Mouse (Mus musculus): ENCODE data around the gene Tmem132d. TPM values are rescaled to one million over a fixed set of nuclear protein-coding genes. Genes with fewer than 3 reads are reported as not detected.
A peak's percentile ranks its signal among the peaks of the same experiment; 100 is the strongest.

The Tmem132d gene
- under 1 TPM; 0.05 to 0.07 TPM for total RNA-seq (2021)

GRCm38 (mm10) chr5:128432916-128433315 is at the start of gene Tmem132d:
Gene Tmem132d (minus strand): TSS chr5:128433077.
- intact Hi-C loops (cut with DNase I), result loop anchor here (10.0 kb wide), 1 partner anchor 908 kb away; no protein-coding TSS in a partner anchor
- DNase-seq, result no peak

DNA sequence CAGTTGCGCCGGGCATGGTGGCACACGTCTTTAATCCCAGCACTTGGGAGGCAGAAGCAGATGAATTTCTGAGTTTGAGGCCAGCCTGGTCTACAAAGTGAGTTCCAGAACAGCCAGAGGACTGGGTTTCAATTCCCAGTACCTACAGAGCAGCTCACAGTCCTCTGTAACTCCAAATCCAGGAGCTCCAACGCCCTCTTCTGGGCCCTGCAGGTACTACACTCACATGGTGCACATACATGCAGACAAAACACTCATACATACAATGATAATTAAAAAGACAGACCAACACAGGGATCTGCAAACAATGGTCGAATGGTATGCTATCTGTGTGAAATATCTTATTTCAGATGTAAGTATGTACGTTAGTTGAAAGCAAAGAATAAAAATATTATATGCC is 47.9 kb upstream of the Tmem132d start:
- DNase-seq, result no peak
- intact Hi-C loops (cut with DNase I), result no loop called here

GRCm38 (mm10) chr5:128475372-128475771 is 42.5 kb upstream of the Tmem132d start:
- no peak for DNase-seq
- intact Hi-C loops (cut with DNase I), result no loop called here

- intact Hi-C loops (cut with DNase I), result no loop called here
- no peak for DNase-seq
These were observed 36.9 kb upstream of the Tmem132d start for GRCm38 (mm10) chr5:128469812-128470211.

DNA sequence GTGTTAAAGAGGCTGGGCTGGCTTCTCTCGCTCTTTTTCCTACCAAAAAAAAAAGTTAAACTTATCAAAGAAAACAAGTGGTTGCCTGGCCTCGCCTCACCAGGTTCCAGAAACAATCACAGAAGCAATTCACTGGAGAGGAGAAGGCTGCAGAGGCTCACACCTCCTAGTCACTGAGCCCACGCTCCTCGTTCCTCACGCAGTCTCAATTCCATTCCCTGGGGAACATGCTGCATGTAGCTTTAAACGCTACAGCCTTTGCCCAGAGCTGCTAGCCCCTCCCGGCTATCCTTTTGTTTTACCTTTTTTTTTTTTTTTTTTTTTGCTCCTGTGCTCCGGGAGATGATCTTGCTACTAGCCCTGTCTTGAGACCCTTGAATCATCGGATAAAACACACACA is 31.6 kb upstream of the Tmem132d start:
- no peak for DNase-seq
- intact Hi-C loops (cut with DNase I), result no loop called here

GRCm38 (mm10) chr5:128460605-128461004 is 27.7 kb upstream of the Tmem132d start:
- DNase-seq, result no peak
- intact Hi-C loops (cut with DNase I), result no loop called here

DNA sequence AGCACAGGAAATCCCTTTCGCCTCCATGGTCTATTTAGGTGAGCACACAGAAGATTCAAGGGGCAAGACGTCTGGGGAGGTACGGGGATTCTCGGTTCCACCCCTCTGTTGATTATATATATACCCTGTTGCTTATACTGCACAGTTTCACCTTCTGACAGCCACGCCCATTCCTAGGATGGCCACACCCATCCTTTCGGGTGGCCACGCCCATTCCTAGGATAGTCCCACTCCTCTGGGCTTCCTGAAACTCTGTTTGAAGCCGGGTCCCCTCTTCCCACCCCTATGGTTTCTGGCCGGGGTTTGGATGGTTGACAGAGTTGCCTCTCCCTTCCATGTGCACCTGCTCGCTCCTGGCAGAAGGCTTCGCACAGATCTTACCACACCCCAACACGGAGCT is 22.9 kb upstream of the Tmem132d start:
- intact Hi-C loops (cut with DNase I), result no loop called here
- DNase-seq, result no peak

DNA sequence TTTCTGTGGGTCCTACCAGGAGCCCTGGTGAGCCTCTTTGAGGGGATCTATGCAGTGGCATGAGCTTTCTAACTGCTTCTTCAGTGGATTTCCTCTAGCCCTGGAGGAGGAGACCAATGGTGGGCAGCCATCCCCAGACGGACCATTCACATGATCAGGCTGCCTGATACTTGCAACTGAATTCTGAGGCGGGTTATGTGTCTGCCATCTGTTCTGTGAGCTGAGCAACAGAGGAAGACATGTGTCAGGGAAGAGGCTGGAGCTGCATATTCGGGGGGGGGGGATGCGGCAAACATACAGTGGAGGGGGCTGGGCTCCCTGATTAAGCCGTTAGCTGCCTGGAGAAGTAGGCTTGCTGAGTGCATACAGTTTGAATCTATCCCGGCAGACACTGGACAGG is 19.3 kb upstream of the Tmem132d start:
- DNase-seq, result no peak
- intact Hi-C loops (cut with DNase I), result no loop called here

GRCm38 (mm10) chr5:128450808-128451207 is 17.9 kb upstream of the Tmem132d start:
- intact Hi-C loops (cut with DNase I), result no loop called here
- no peak for DNase-seq

- intact Hi-C loops (cut with DNase I), result loop anchor here (5.0 kb wide), 1 partner anchor 1283 kb away; no protein-coding TSS in a partner anchor
- DNase-seq, result no peak
These were observed 12.0 kb upstream of the Tmem132d start for GRCm38 (mm10) chr5:128444876-128445275.

DNA sequence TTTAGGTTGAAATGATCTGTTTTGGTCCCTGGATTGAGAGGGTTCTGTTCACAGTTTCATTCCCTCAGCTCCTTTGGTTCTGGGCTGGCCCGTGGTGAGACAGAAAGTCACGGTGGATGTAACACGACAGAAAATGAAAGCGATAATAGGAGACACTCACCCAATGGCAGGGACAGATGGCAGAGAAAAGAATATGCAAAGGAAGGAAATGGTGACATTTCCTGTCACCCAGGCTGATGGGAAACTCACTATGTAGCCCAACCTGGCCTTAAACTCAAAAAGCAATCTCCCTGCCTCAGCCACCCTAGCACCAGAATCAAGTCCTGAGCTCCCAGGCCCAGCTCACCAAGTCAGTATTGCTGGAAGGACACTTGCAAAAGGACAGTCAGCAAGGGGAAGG is 11.0 kb upstream of the Tmem132d start:
- no peak for DNase-seq
- intact Hi-C loops (cut with DNase I), result loop anchor here (5.0 kb wide), 1 partner anchor 1282 kb away; no protein-coding TSS in a partner anchor

- intact Hi-C loops (cut with DNase I), result loop anchor here (5.0 kb wide), 1 partner anchor 1279 kb away; no protein-coding TSS in a partner anchor
- DNase-seq, result no peak
These were observed 8.2 kb upstream of the Tmem132d start for GRCm38 (mm10) chr5:128441121-128441520.

DNA sequence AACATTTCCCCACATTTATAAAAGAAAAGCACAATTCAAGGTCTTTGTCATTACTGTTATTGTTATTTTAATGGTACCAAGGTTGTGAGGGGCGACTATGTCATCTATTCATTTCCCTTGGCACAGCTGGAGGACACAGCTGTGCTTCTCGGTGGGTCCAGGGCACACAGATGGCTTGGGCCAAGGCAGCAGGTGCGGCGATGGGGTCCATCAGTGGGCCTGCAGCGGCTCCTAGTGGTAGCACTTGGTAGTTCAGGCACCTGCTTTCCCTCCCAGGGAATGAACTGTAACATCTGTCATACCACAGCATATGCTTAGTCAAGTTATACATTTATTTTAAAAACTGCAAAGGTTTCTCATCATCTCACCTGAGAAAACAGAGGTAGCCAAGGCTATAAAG is 7.0 kb upstream of the Tmem132d start:
- DNase-seq, result peak; percentile 24 to 58
- intact Hi-C loops (cut with DNase I), result loop anchor here (5.0 to 10.0 kb wide), 2 partner anchors 915 to 1278 kb away; no protein-coding TSS in a partner anchor

DNA sequence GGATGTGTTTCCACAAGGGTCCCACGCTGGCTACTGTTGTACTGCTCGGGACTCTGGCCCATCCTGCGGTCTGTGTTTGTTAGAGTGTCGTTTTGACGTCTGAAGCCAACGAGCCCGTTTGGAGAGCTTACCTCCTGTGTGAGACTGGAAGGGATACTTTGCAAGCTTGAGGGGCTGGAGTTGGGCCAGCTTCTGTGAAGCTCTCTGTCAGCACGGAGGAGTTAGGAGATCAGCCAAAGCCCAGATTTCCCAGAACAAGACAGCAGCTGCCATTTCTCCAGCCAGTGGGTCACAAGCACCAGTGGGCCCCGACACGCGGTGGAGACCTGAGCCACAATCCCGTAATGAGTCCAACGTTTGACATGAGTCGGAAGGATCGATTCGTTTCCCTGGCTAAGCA is 5.2 kb upstream of the Tmem132d start:
- intact Hi-C loops (cut with DNase I), result loop anchor here (10.0 kb wide), 1 partner anchor 913 kb away; no protein-coding TSS in a partner anchor
- DNase-seq, result no peak

GRCm38 (mm10) chr5:128436909-128437308 is 4.0 kb upstream of the Tmem132d start:
- DNase-seq, result no peak
- intact Hi-C loops (cut with DNase I), result loop anchor here (10.0 kb wide), 1 partner anchor 912 kb away; no protein-coding TSS in a partner anchor

- DNase-seq, result no peak
- intact Hi-C loops (cut with DNase I), result loop anchor here (10.0 kb wide), 1 partner anchor 911 kb away; no protein-coding TSS in a partner anchor
These were observed 2.8 kb upstream of the Tmem132d start for GRCm38 (mm10) chr5:128435683-128436082.

DNA sequence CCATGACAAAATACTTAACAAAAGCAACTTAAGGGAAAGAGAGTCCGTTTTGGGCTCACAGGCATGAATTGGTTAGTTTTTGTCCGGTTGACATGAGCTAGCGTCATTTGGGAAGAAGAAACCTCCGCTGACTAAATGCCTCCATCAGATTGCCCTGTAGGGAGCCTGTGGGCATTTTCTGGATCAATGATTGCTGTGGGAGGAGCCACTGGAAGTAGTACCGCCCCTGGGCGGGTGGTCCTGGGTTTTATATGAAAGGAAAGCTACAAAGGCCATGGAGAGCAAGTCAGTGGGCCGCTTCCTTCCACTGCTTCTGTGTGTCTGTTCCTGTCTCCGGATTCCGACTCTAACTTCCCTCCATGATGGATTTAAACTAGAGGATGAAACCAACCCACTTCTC is 909 bp upstream of the Tmem132d start:
- intact Hi-C loops (cut with DNase I), result loop anchor here (10.0 kb wide), 1 partner anchor 909 kb away; no protein-coding TSS in a partner anchor
- DNase-seq, result no peak

DNA sequence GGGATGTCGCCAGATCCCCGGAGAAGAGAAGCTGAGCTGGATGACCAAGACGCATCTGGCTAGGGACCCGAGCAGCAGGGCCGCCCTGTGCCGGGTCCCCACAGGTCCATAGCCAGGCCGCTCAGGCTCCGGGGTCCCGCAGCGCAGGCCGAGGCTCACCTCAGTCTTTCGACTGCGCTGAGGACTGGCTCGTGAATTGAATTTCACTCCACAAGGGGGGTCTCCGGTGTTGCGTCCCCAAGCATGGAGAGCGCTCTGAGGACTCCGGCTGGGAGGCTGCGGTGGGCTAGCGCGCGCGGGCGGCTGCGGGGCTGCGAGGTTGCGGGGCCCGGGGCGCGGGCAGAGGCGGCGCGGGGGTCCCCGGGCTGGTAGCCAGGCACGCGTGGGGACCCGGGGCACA is 455 bp downstream of the Tmem132d start:
- intact Hi-C loops (cut with DNase I), result loop anchor here (10.0 kb wide), 1 partner anchor 908 kb away; no protein-coding TSS in a partner anchor
- no peak for DNase-seq

GRCm38 (mm10) chr5:128424636-128425035 is 8.2 kb downstream of the Tmem132d start:
- DNase-seq, result no peak
- intact Hi-C loops (cut with DNase I), result no loop called here

- intact Hi-C loops (cut with DNase I), result no loop called here
- DNase-seq, result no peak
These were observed 8.7 kb downstream of the Tmem132d start for GRCm38 (mm10) chr5:128424213-128424612.

- DNase-seq, result no peak
- intact Hi-C loops (cut with DNase I), result no loop called here
These were observed 10.8 kb downstream of the Tmem132d start for GRCm38 (mm10) chr5:128422090-128422489.

- intact Hi-C loops (cut with DNase I), result no loop called here
These were observed 14.6 kb downstream of the Tmem132d start for GRCm38 (mm10) chr5:128418149-128418710.

More at GRCm38 (mm10) chr5:128418149-128418710, 14.6 kb downstream of the Tmem132d start:
- no peak for DNase-seq
